Mouse (Mus musculus): ENCODE measurements at regions not wholly inside any gene's neighbourhood (a gene's known extent, or its start where the extent isn't known, plus 50 kb on each side); places are given as distances from the start of the nearest gene placed in this dataset.
A peak's percentile ranks its signal among the peaks of the same experiment; 100 is the strongest.

DNA sequence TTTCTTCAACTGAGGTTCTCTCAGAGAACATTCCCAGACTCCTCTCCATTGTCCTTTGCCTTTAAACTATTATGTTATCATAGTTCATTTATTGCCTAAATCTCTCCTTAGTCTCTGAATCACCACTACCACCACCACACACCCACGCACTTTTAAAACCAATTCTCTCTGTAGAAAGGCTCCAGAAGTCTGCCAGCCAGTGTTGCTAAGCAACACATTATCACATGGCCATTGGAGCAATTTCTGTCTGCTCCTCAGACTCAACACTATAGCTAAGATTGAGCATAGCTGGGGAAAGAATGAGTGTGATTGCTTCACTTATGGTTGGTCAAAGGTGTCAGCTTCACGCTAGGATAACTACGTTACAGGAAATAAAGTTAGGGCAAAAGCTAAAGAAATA, 59.3 kb downstream of the Trap1a start:
- ATAC-seq (ENCODE audit: low read depth): no peak
- Histone ChIP-seq H3K9me3 (replicated peaks) (no peaks in the 10 kb centered on the region), H3K27me3 (no peaks in the 10 kb centered on the region), H3K4me1 (replicated peaks) (no peaks in the 10 kb centered on the region), H3K4me2 (no peak overlapping the region), H3K27ac (no peak overlapping the region), H3K36me3 (no peaks in the 10 kb centered on the region), H3K9ac (no peak overlapping the region), H3K4me3 (replicated peaks) (no peak overlapping the region)
- no peak for DNase-seq
- WGBS (ENCODE audit: insufficient replicate concordance): 57% methylated on average over 3 of the region's 3 CpGs

- 46% methylated on average over 6 of the region's 6 CpGs for WGBS (ENCODE audit: insufficient replicate concordance)
- no peak overlapping the region for H3K9ac ChIP-seq
- no peak overlapping the region for H3K27ac ChIP-seq
- H3K27me3 ChIP-seq: no peaks in the 10 kb centered on the region
- H3K4me1 ChIP-seq (replicated peaks): no peaks in the 10 kb centered on the region
- H3K9me3 ChIP-seq (replicated peaks): no peaks in the 10 kb centered on the region
- no peak overlapping the region for H3K4me2 ChIP-seq
- no peaks in the 10 kb centered on the region for H3K36me3 ChIP-seq
- DNase-seq (peak; percentile 11), ATAC-seq (ENCODE audit: low read depth) (no peak)
- H3K4me3 ChIP-seq (replicated peaks): no peak overlapping the region
These were observed 63.5 kb upstream of the D330045A20Rik start for GRCm38 (mm10) chrX:139416701-139417100.

DNA sequence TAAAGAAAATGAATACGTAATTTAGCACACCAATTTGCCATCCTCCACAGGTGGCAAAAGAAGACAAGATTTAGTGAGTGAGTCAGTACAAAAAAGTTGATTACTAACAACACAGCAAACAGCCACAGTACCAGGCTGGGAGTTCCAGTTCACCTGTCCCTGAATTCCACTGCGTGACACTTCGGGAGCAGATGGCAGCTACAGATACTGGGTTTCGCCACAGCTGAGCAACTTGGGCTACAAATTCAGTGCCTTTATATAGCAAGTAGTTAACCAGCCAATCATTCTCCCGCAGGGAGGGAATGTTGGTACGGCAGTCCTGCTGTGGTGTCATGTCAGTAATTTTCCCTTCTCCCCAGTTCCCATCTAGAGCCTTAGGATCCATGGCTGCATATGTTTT, 60.3 kb upstream of the D330045A20Rik start:
- Histone ChIP-seq H3K27me3 (no peaks in the 10 kb centered on the region), H3K9me3 (replicated peaks) (no peaks in the 10 kb centered on the region), H3K4me1 (replicated peaks) (no peaks in the 10 kb centered on the region), H3K36me3 (no peaks in the 10 kb centered on the region), H3K4me3 (replicated peaks) (no peak overlapping the region), H3K27ac (no peak overlapping the region), H3K9ac (no peak overlapping the region), H3K4me2 (no peak overlapping the region)
- DNase-seq (no peak), ATAC-seq (ENCODE audit: low read depth) (no peak)
- WGBS (ENCODE audit: insufficient replicate concordance): 78% methylated on average over 6 of the region's 6 CpGs

DNA sequence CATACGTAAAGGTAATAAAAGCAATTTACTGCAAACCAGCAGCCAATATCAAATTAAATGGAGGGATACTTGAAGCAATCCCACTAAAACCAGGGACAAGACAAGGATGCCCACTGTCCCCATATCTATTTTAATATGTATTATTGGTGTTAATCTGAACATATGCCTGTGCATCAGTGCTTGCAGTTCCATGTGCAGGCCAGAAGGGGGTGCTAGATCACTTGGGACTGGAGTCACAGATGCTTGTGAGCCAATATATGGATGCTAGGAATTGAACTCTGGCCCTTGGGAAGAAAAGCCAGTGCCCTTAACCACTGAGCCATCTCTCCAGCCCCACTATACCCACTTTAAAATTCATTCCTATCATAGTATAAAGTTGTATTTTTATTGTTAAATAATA, 55.9 kb upstream of the D330045A20Rik start:
- WGBS (ENCODE audit: insufficient replicate concordance): 85% methylated on average over 1 of the region's 1 CpGs
- no peaks in the 10 kb centered on the region for H3K27me3 ChIP-seq
- H3K36me3 ChIP-seq: no peaks in the 10 kb centered on the region
- no peak overlapping the region for H3K4me3 ChIP-seq (replicated peaks)
- no peaks in the 10 kb centered on the region for H3K4me1 ChIP-seq (replicated peaks)
- H3K4me2 ChIP-seq: no peak overlapping the region
- H3K9me3 ChIP-seq (replicated peaks): no peaks in the 10 kb centered on the region
- no peak overlapping the region for H3K27ac ChIP-seq
- DNase-seq (peak; percentile 3), ATAC-seq (ENCODE audit: low read depth) (no peak)
- no peak overlapping the region for H3K9ac ChIP-seq
